Mouse (Mus musculus) liver, embryonic 12.5 days (tissue): ENCODE results near the gene Art3. TPM values are rescaled to one million over a fixed set of nuclear protein-coding genes. Genes with fewer than 3 reads are reported as not detected.
A peak's percentile ranks its signal among the peaks of the same experiment; 100 is the strongest.

Experiments used
- ATAC-seq: fragments of 200-750 bp; cut with Nextera tagmentation; 2 replicates; pipeline ENCODE4 v1.8.0; 2017; ENCODE audit warnings: moderate number of reproducible peaks, mild to moderate bottlenecking, moderate library complexity
- H3K27ac ChIP-seq: fragments of 300-500 bp; sonication (generic); 2 replicates; pipeline ENCODE4 v1.5.1; 2016; ENCODE audit warnings: mild to moderate bottlenecking
- H3K27me3 ChIP-seq: fragments of 300-500 bp; sonication (generic); replicated peaks from 2 replicates; pipeline ENCODE4 v1.6.1; 2016; ENCODE audit warnings: mild to moderate bottlenecking, moderate library complexity
- H3K36me3 ChIP-seq: fragments of 300-500 bp; sonication (generic); 2 replicates; pipeline ENCODE4 v1.6.1; 2016; ENCODE audit warnings: mild to moderate bottlenecking, moderate library complexity
- H3K4me1 ChIP-seq: fragments of 300-500 bp; sonication (generic); 2 replicates; pipeline ENCODE4 v1.6.1; 2016
- H3K4me2 ChIP-seq: fragments of 300-500 bp; sonication (generic); 2 replicates; pipeline ENCODE4 v1.6.1; 2016; ENCODE audit warnings: mild to moderate bottlenecking, moderate library complexity
- H3K4me3 ChIP-seq: fragments of 300-500 bp; sonication (generic); 2 replicates; pipeline ENCODE4 v1.5.1; 2016; ENCODE audit warnings: mild to moderate bottlenecking, moderate library complexity
- H3K9ac ChIP-seq: fragments of 300-500 bp; sonication (generic); 2 replicates; pipeline ENCODE4 v1.6.1; 2016; ENCODE audit warnings: mild to moderate bottlenecking, moderate library complexity
- H3K9me3 ChIP-seq: fragments of 300-500 bp; sonication (generic); replicated peaks from 2 replicates; pipeline ENCODE4 v1.6.1; 2016; ENCODE audit warnings: mild to moderate bottlenecking, moderate library complexity
- WGBS: fragments of 180-500 bp; shearing (Covaris S2); methylation state at CpG from one replicate; pipeline ENCODE4 v1.1.7; 2016; ENCODE audit not compliant: insufficient replicate concordance; 5-methylcytosine and 5-hydroxymethylcytosine counted together
- polyA plus RNA-seq: library from polyadenylated mRNA; unstranded; fragments of >200 nt; fragmentation: Nextera tagmentation; extraction: Ambion mirVana; gene quantifications from 2 replicates; pipeline ENCODE4 v1.2.1, GENCODE M21; 2016

Gene Art3
- 0.78 and 1.0 TPM in 2 replicates for polyA plus RNA-seq

GRCm38 (mm10) chr5:92331635-92332338 lies at the start of gene Art3:
Art3 (plus strand) TSS chr5:92331827.
- 81% methylated on average over 17 of the region's 17 CpGs for WGBS
- Histone ChIP-seq H3K27me3 (peaks cover 11% of the 10 kb centered on the region; the same call in 1 of the 2 replicates), H3K4me3 (no peak within 1 kb of the TSS), H3K4me1 (no peaks in the 10 kb centered on the region), H3K36me3 (no peaks in the 10 kb centered on the region), H3K27ac (peak within 1 kb of the TSS; percentile 30; the same call in 1 of the 2 replicates), H3K4me2 (no peak within 1 kb of the TSS), H3K9me3 (no peaks in the 10 kb centered on the region), H3K9ac (no peak within 1 kb of the TSS)
- ATAC-seq, result no peak

- H3K36me3 ChIP-seq, result peaks cover 37% of the 10 kb centered on the region
- no peak overlapping the region for H3K4me3 ChIP-seq
- peaks cover 7% of the 10 kb centered on the region; the same call in 1 of the 2 replicates for H3K27me3 ChIP-seq
- WGBS, result 75% methylated on average over 4 of the region's 4 CpGs
- no peak overlapping the region for H3K9ac ChIP-seq
- peak overlapping the region; percentile 50 for H3K4me2 ChIP-seq
- ATAC-seq, result no peak
- no peak overlapping the region for H3K27ac ChIP-seq
- H3K9me3 ChIP-seq, result no peaks in the 10 kb centered on the region
- H3K4me1 ChIP-seq, result peaks cover 38% of the 10 kb centered on the region
Measured at GRCm38 (mm10) chr5:92282571-92282970, 49.1 kb upstream of the Art3 start.

- H3K27ac ChIP-seq, result peak overlapping the region; percentile 68; the same call in 1 of the 2 replicates
- H3K36me3 ChIP-seq, result peaks cover 42% of the 10 kb centered on the region
- H3K27me3 ChIP-seq, result peaks cover 4% of the 10 kb centered on the region; the same call in 1 of the 2 replicates
- 33% methylated on average over 3 of the region's 3 CpGs for WGBS
- peak; percentile 76 for ATAC-seq
- H3K9ac ChIP-seq, result no peak overlapping the region
- peaks cover 35% of the 10 kb centered on the region for H3K4me1 ChIP-seq
- peak overlapping the region; percentile 50 for H3K4me2 ChIP-seq
- no peaks in the 10 kb centered on the region for H3K9me3 ChIP-seq
- H3K4me3 ChIP-seq, result no peak overlapping the region
Measured at GRCm38 (mm10) chr5:92283107-92283506, 48.5 kb upstream of the Art3 start.

GRCm38 (mm10) chr5:92287840-92288239 lies 43.8 kb upstream of the Art3 start:
- Histone ChIP-seq H3K4me2 (no peak overlapping the region), H3K4me1 (peaks cover 24% of the 10 kb centered on the region), H3K9ac (no peak overlapping the region), H3K9me3 (no peaks in the 10 kb centered on the region), H3K27me3 (no peaks in the 10 kb centered on the region), H3K4me3 (no peak overlapping the region), H3K36me3 (peaks cover 89% of the 10 kb centered on the region), H3K27ac (no peak overlapping the region)
- ATAC-seq, result peak; percentile 28; the same call in 1 of the 2 replicates
- 73% methylated on average over 6 of the region's 6 CpGs for WGBS

GRCm38 (mm10) chr5:92291652-92292414 lies 39.8 kb upstream of the Art3 start:
- H3K4me3 ChIP-seq, result no peak overlapping the region
- H3K27ac ChIP-seq, result no peak overlapping the region

GRCm38 (mm10) chr5:92294525-92294924 lies 37.1 kb upstream of the Art3 start:
- peaks cover 97% of the 10 kb centered on the region for H3K36me3 ChIP-seq
- H3K4me3 ChIP-seq, result no peak overlapping the region
- H3K4me2 ChIP-seq, result no peak overlapping the region
- H3K27ac ChIP-seq, result no peak overlapping the region
- H3K9me3 ChIP-seq, result no peaks in the 10 kb centered on the region
- no peak overlapping the region for H3K9ac ChIP-seq
- H3K4me1 ChIP-seq, result 0 out of 2 replicates have a peak, but pooled peaks cover 8% of the 10 kb centered on the region
- no peaks in the 10 kb centered on the region for H3K27me3 ChIP-seq
- 82% methylated on average over 2 of the region's 2 CpGs for WGBS
- no peak for ATAC-seq

More at GRCm38 (mm10) chr5:92291652-92292414, 39.8 kb upstream of the Art3 start:
- Histone ChIP-seq H3K36me3 (peaks cover 98% of the 10 kb centered on the region), H3K9ac (no peak overlapping the region), H3K4me1 (0 out of 2 replicates have a peak, but pooled peaks cover 8% of the 10 kb centered on the region), H3K9me3 (no peaks in the 10 kb centered on the region), H3K4me2 (no peak overlapping the region), H3K27me3 (no peaks in the 10 kb centered on the region)
- no peak for ATAC-seq
- WGBS, result 74% methylated on average over 6 of the region's 6 CpGs

GRCm38 (mm10) chr5:92302149-92302840 lies 29.3 kb upstream of the Art3 start:
- WGBS, result 86% methylated on average over 13 of the region's 13 CpGs
- H3K9me3 ChIP-seq, result no peaks in the 10 kb centered on the region
- ATAC-seq, result no peak
- H3K4me2 ChIP-seq, result no peak overlapping the region
- no peak overlapping the region for H3K4me3 ChIP-seq
- no peak overlapping the region for H3K27ac ChIP-seq
- 0 out of 2 replicates have a peak, but pooled peaks cover 4% of the 10 kb centered on the region for H3K4me1 ChIP-seq
- H3K9ac ChIP-seq, result no peak overlapping the region
- H3K27me3 ChIP-seq, result no peaks in the 10 kb centered on the region
- peaks cover 98% of the 10 kb centered on the region for H3K36me3 ChIP-seq

GRCm38 (mm10) chr5:92304291-92304690 lies 27.3 kb upstream of the Art3 start:
- Histone ChIP-seq H3K27me3 (no peaks in the 10 kb centered on the region), H3K4me2 (no peak overlapping the region), H3K9ac (no peak overlapping the region), H3K36me3 (peaks cover 87% of the 10 kb centered on the region), H3K4me1 (peaks cover 20% of the 10 kb centered on the region), H3K9me3 (no peaks in the 10 kb centered on the region), H3K27ac (no peak overlapping the region), H3K4me3 (no peak overlapping the region)
- 79% methylated on average over 3 of the region's 3 CpGs for WGBS
- ATAC-seq, result no peak

- Histone ChIP-seq H3K9me3 (no peaks in the 10 kb centered on the region), H3K4me2 (peak within 1 kb of the TSS; percentile 91), H3K36me3 (peaks cover 32% of the 10 kb centered on the region), H3K9ac (peak within 1 kb of the TSS; percentile 81), H3K27ac (peak within 1 kb of the TSS; percentile 61), H3K27me3 (no peaks in the 10 kb centered on the region), H3K4me1 (peaks cover 28% of the 10 kb centered on the region), H3K4me3 (peak within 1 kb of the TSS; percentile 90)
- ATAC-seq, result peak; percentile 89
- 3% methylated on average over 41 of the region's 41 CpGs for WGBS
Measured at GRCm38 (mm10) chr5:92309681-92310511, 21.7 kb upstream of the Art3 start, which contains the start of gene Sdad1. Sdad1 (minus strand) TSS chr5:92310479.

GRCm38 (mm10) chr5:92312046-92312715 lies 19.4 kb upstream of the Art3 start:
- Histone ChIP-seq H3K4me3 (no peak overlapping the region), H3K9me3 (no peaks in the 10 kb centered on the region), H3K4me2 (no peak overlapping the region), H3K27me3 (no peaks in the 10 kb centered on the region), H3K36me3 (peaks cover 9% of the 10 kb centered on the region), H3K9ac (no peak overlapping the region), H3K27ac (no peak overlapping the region), H3K4me1 (peaks cover 24% of the 10 kb centered on the region)
- WGBS, result 12% methylated on average over 13 of the region's 13 CpGs
- no peak for ATAC-seq
